Comparison of ENCODE assay signal across 8 mouse cellular contexts in genomic region chr10:128212871-128213323, GRCm38 (mm10). TPM values are rescaled to one million over a fixed set of nuclear protein-coding genes. Genes with fewer than 3 reads are reported as not detected.
DNase-seq lines count a peak whose midpoint lies in the region; ATAC-seq and TF ChIP-seq lines count a peak whose summit lies in the region.

No protein-coding gene starts in this region.

- no peak for TF ChIP-seq POLR2A in small intestine, adult 2 months (IDR thresholded peaks at IDR 0.05; ENCODE audit: low read depth, low read length)

- ATAC-seq in intestine, embryonic 15.5 days: peak; percentile 62
- peak; percentile 42; the same call in 1 of the 2 replicates for ATAC-seq in limb, embryonic 13.5 days (ENCODE audit: low FRiP score, low read depth)
- peak; percentile 22; the same call in 1 of the 2 replicates for ATAC-seq in midbrain, embryonic 13.5 days

- H3K27me3 ChIP-seq in intestine, embryonic 15.5 days (replicated peaks): no peaks in the 10 kb centered on the region
- H3K27me3 ChIP-seq in limb, embryonic 13.5 days: peaks cover 7% of the 10 kb centered on the region
- H3K27me3 ChIP-seq in midbrain, embryonic 13.5 days: peaks cover 5% of the 10 kb centered on the region
- H3K27me3 ChIP-seq in small intestine, adult 2 months (ENCODE audit: control insufficient read depth, insufficient read depth, low read length): no peaks in the 10 kb centered on the region

- WGBS in intestine, embryonic 15.5 days: under 1% methylated on average over 18 of the region's 18 CpGs
- 2% methylated on average over 18 of the region's 18 CpGs for WGBS in limb, embryonic 13.5 days
- 1% methylated on average over 18 of the region's 18 CpGs for WGBS in midbrain, embryonic 13.5 days
- under 1% methylated on average over 18 of the region's 18 CpGs for whole genome bisulfite sequencing in small intestine, adult 2 months

- peak overlapping the region; percentile 31 for H3K4me3 ChIP-seq in intestine, embryonic 15.5 days (replicated peaks)
- H3K4me3 ChIP-seq in limb, embryonic 13.5 days: peak overlapping the region; percentile 40
- peak overlapping the region; percentile 19 for H3K4me3 ChIP-seq in midbrain, embryonic 13.5 days (replicated peaks)
- H3K4me3 ChIP-seq in small intestine, adult 2 months (ENCODE audit: low read depth, low read length): peak overlapping the region; percentile 38

- no peaks in the 10 kb centered on the region for H3K9me3 ChIP-seq in intestine, embryonic 15.5 days
- H3K9me3 ChIP-seq in limb, embryonic 13.5 days: no peaks in the 10 kb centered on the region
- H3K9me3 ChIP-seq in midbrain, embryonic 13.5 days: no peaks in the 10 kb centered on the region

- H3K9ac ChIP-seq in intestine, embryonic 15.5 days: peak overlapping the region; percentile 37
- H3K9ac ChIP-seq in limb, embryonic 13.5 days: peak overlapping the region; percentile 59
- 0 out of 2 replicates have a peak overlapping the region, but pooled peaks have one; percentile 23 for H3K9ac ChIP-seq in midbrain, embryonic 13.5 days (replicated peaks)

- DNase-seq in layer of hippocampus, adult 18-20 months (ENCODE audit: low spot score in 2 of 2): peak; percentile 26 to 77
- no peak for DNase-seq in layer of hippocampus, adult 9-10 months (ENCODE audit: low spot score)
- peak; percentile 74 to 81 for DNase-seq in cerebellum, postnatal 36 days
- DNase-seq in gastrocnemius, postnatal 10 days: peak; percentile 42

- H3K4me1 ChIP-seq in intestine, embryonic 15.5 days (replicated peaks): peaks cover 5% of the 10 kb centered on the region; the same call in 1 of the 2 replicates
- peaks cover 12% of the 10 kb centered on the region for H3K4me1 ChIP-seq in limb, embryonic 13.5 days
- H3K4me1 ChIP-seq in midbrain, embryonic 13.5 days (replicated peaks): peaks cover 21% of the 10 kb centered on the region
- peaks cover 3% of the 10 kb centered on the region; the same call in 1 of the 2 replicates for H3K4me1 ChIP-seq in small intestine, adult 2 months (ENCODE audit: control insufficient read depth, insufficient read depth, insufficient read length, low read length)

- peak overlapping the region; percentile 87 for H3K4me2 ChIP-seq in intestine, embryonic 15.5 days (replicated peaks)
- H3K4me2 ChIP-seq in limb, embryonic 13.5 days (replicated peaks): peak overlapping the region; percentile 69
- peak overlapping the region; percentile 52 for H3K4me2 ChIP-seq in midbrain, embryonic 13.5 days (replicated peaks)

- no peaks in the 10 kb centered on the region for H3K36me3 ChIP-seq in intestine, embryonic 15.5 days
- peaks cover 8% of the 10 kb centered on the region for H3K36me3 ChIP-seq in limb, embryonic 13.5 days
- H3K36me3 ChIP-seq in midbrain, embryonic 13.5 days: no peaks in the 10 kb centered on the region
- peaks cover 2% of the 10 kb centered on the region; the same call in 1 of the 2 replicates for H3K36me3 ChIP-seq in small intestine, adult 2 months (ENCODE audit: control insufficient read depth, insufficient read depth, low read length)

- peak; percentile 48; the same call in 1 of the 2 replicates for TF ChIP-seq CTCF in small intestine, adult 2 months (IDR thresholded peaks at IDR 0.05; ENCODE audit: extremely low read depth, insufficient read length, insufficient replicate concordance, low read depth, low read length)

- H3K27ac ChIP-seq in intestine, embryonic 15.5 days: no peak overlapping the region
- peak overlapping the region; percentile 22; the same call in 1 of the 2 replicates for H3K27ac ChIP-seq in limb, embryonic 13.5 days
- H3K27ac ChIP-seq in midbrain, embryonic 13.5 days: no peak overlapping the region
- H3K27ac ChIP-seq in small intestine, adult 2 months (ENCODE audit: insufficient read depth, low read depth, low read length): no peak overlapping the region

RNA-seq across cellular contexts. Expression of gene Spryd4, which starts 1.3 kb away (rescaled TPM):
- total RNA-seq in layer of hippocampus, adult 18-20 months (2021): 10 to 100 TPM; 10.1 to 10.2 TPM
- 10 to 100 TPM; 36.9 to 37.7 TPM for total RNA-seq in gastrocnemius, postnatal 10 days (2021)
- 34.8 and 35.9 TPM in 2 replicates for polyA plus RNA-seq in intestine, embryonic 15.5 days (2015; fragmentation: Nextera tagmentation; extraction: Ambion mirVana)
- 34.5 and 35.2 TPM in 2 replicates for polyA plus RNA-seq in limb, embryonic 13.5 days (2015; fragmentation: Nextera tagmentation; extraction: Ambion mirVana)
- polyA plus RNA-seq in midbrain, embryonic 13.5 days (2015; fragmentation: Nextera tagmentation; extraction: Ambion mirVana): 19.6 and 21.2 TPM in 2 replicates
- polyA plus RNA-seq in small intestine, adult 2 months (2012; rRNA removed): 9.4 and 10.5 TPM in 2 replicates

RNA-seq across cellular contexts. Expression of gene Mip, which starts 12.7 kb away (rescaled TPM):
- total RNA-seq in layer of hippocampus, adult 18-20 months (2021): not detected
- not detected for total RNA-seq in gastrocnemius, postnatal 10 days (2021)
- 0.19 TPM in 1 of 2 replicates, not detected in the other for polyA plus RNA-seq in intestine, embryonic 15.5 days (2015; fragmentation: Nextera tagmentation; extraction: Ambion mirVana)
- 0.45 and 0.57 TPM in 2 replicates for polyA plus RNA-seq in limb, embryonic 13.5 days (2015; fragmentation: Nextera tagmentation; extraction: Ambion mirVana)
- polyA plus RNA-seq in midbrain, embryonic 13.5 days (2015; fragmentation: Nextera tagmentation; extraction: Ambion mirVana): 0.16 and 0.32 TPM in 2 replicates
- not detected in 2 replicates for polyA plus RNA-seq in small intestine, adult 2 months (2012; rRNA removed)

RNA-seq across cellular contexts. Expression of gene Gls2, which starts 18.6 kb away (rescaled TPM):
- total RNA-seq in layer of hippocampus, adult 18-20 months (2021): 10 to 100 TPM; 19.6 to 19.7 TPM
- total RNA-seq in gastrocnemius, postnatal 10 days (2021): 1 to 10 TPM; 1.1 to 1.4 TPM
- 1.8 and 3.3 TPM in 2 replicates for polyA plus RNA-seq in intestine, embryonic 15.5 days (2015; fragmentation: Nextera tagmentation; extraction: Ambion mirVana)
- polyA plus RNA-seq in limb, embryonic 13.5 days (2015; fragmentation: Nextera tagmentation; extraction: Ambion mirVana): 1.8 and 2.5 TPM in 2 replicates
- 1.1 and 1.4 TPM in 2 replicates for polyA plus RNA-seq in midbrain, embryonic 13.5 days (2015; fragmentation: Nextera tagmentation; extraction: Ambion mirVana)
- polyA plus RNA-seq in small intestine, adult 2 months (2012; rRNA removed): 7.5 and 28.7 TPM in 2 replicates

RNA-seq across cellular contexts. Expression of gene Timeless, which starts 19.0 kb away (rescaled TPM):
- 1 to 10 TPM; 4.1 to 4.6 TPM for total RNA-seq in layer of hippocampus, adult 18-20 months (2021)
- total RNA-seq in gastrocnemius, postnatal 10 days (2021): 1 to 10 TPM; 7.5 to 8.8 TPM
- polyA plus RNA-seq in intestine, embryonic 15.5 days (2015; fragmentation: Nextera tagmentation; extraction: Ambion mirVana): 40.8 and 41.3 TPM in 2 replicates
- polyA plus RNA-seq in limb, embryonic 13.5 days (2015; fragmentation: Nextera tagmentation; extraction: Ambion mirVana): 75.7 and 76.4 TPM in 2 replicates
- polyA plus RNA-seq in midbrain, embryonic 13.5 days (2015; fragmentation: Nextera tagmentation; extraction: Ambion mirVana): 27.7 and 28.6 TPM in 2 replicates
- polyA plus RNA-seq in small intestine, adult 2 months (2012; rRNA removed): 1.5 and 2.0 TPM in 2 replicates

RNA-seq across cellular contexts. Expression of gene Rbms2, which starts 32.8 kb away (rescaled TPM):
- 10 to 100 TPM; 12.9 to 15.3 TPM for total RNA-seq in layer of hippocampus, adult 18-20 months (2021)
- total RNA-seq in gastrocnemius, postnatal 10 days (2021): 10 to 100 TPM; 64.2 to 65.3 TPM
- 24.8 and 27.0 TPM in 2 replicates for polyA plus RNA-seq in intestine, embryonic 15.5 days (2015; fragmentation: Nextera tagmentation; extraction: Ambion mirVana)
- 39.0 and 40.6 TPM in 2 replicates for polyA plus RNA-seq in limb, embryonic 13.5 days (2015; fragmentation: Nextera tagmentation; extraction: Ambion mirVana)
- 9.8 and 10.9 TPM in 2 replicates for polyA plus RNA-seq in midbrain, embryonic 13.5 days (2015; fragmentation: Nextera tagmentation; extraction: Ambion mirVana)
- 20.8 and 34.9 TPM in 2 replicates for polyA plus RNA-seq in small intestine, adult 2 months (2012; rRNA removed)
